Mouse (Mus musculus) adrenal gland, postnatal 10 days (tissue): ENCODE results near the gene Pou6f2. TPM values are rescaled to one million over a fixed set of nuclear protein-coding genes. Genes with fewer than 3 reads are reported as not detected.

Experiments used
- DNase-seq: peaks from one replicate; pipeline ENCODE4 v3.0.0; 2021; ENCODE audit warnings: mixed read lengths
- total RNA-seq, 2 experiments: library from RNA; stranded (reverse); gene quantifications; 2 replicates each; pipeline ENCODE4 v1.2.3; 2021

Gene Pou6f2
- total RNA-seq, 2 experiments from 2014 or later: not detected

DNA sequence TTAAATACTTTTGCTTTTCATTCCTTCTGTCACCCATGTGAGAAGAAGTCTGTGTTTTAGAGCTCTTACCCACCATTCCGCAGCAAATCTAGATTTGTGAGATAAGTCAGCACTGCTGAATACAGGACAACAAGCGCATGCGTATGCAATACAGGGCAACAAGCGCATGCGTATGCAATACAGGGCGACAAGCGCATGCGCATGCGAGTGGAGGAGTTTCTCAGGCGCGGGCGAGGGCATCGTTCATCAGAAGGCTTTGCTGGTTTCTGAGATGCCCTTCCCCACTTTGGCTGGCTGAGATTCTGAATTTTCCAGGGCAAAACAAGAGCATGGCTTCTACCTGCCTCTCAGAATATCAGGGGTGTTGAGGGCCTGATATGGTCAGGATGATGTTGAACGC is 186.2 kb downstream of the Pou6f2 start:
- no peak for DNase-seq

DNA sequence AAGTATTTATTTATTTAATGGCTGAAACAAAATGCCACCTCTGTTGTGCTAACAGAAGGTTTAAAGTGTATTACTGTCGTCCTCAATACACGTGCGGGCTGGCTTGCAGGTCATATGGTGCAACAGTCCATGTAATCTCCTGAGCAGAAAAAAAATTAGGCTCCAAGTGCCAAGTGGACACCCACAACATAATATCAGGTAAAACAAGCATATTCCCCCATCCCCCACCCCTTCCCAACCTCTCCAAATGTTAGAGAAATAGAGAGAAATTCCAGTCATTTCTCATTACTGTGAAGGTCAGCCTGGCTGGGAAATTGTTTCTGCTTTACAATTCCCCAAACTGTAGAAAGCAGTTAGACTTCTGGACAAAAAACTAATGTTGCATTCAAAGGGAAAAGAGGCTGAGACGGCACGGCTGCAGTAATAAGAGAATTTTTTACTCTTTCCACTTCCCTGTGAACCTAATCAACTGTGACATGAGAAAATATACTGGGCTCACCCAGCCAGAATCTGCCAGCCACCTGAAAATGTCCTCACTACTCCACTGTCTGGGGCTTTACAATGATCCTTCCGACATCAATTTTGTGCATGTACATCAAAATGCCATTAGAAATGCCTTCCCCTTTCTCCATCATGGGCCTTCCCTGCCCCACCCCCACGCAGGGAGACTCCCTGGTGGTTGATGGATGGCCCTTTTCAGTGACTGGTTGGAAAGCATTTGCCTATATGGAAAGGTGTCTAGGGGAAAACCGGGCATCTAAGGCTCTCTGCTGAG is 192.8 kb downstream of the Pou6f2 start:
- DNase-seq: no peak

- peak; percentile 48 for DNase-seq
Observed at GRCm38 (mm10) chr13:18174003-18174402, 223.5 kb downstream of the Pou6f2 start.

DNA sequence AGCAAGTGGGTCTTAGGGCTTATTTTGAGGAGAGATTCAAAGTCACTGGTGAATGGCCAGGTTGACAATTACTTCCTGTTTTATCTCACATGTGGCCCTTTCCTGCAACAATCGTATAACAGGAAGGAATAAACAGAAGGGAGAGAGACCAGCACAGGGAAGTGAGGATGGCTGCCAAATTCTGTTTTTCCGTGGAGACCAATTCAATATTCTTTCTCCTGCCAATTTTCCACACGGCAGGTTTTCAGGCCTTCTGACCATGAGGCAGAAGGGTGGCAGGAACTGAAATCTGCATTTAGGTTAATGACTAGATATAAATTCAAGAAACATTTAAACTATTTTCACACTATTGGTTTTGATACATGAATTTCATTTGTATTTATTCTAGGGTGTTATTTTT is 224.5 kb downstream of the Pou6f2 start:
- DNase-seq: peak; percentile 2

GRCm38 (mm10) chr13:18172334-18172733 is 225.2 kb downstream of the Pou6f2 start:
- peak; percentile 8 for DNase-seq

DNA sequence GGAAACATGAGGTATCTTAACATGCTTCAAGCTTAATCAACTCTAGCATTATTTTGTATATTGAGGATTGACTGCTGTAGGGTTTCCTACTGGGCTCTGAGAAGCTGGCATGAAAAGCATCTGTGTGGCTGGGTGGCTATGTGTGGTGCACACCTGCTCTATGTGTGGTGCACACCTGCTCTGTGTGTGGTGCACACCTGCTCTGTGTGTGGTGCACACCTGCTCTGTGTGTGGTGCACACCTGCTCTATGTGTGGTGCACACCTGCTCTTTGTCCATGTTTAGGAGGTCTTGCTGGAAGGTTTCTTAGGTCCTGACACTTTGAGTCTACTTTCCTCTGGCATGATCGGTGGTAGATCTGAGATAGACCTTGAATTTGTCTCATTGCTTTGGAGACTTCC is 233.3 kb downstream of the Pou6f2 start:
- DNase-seq: no peak

GRCm38 (mm10) chr13:18160566-18160965 is 236.9 kb downstream of the Pou6f2 start:
- DNase-seq: no peak

DNA sequence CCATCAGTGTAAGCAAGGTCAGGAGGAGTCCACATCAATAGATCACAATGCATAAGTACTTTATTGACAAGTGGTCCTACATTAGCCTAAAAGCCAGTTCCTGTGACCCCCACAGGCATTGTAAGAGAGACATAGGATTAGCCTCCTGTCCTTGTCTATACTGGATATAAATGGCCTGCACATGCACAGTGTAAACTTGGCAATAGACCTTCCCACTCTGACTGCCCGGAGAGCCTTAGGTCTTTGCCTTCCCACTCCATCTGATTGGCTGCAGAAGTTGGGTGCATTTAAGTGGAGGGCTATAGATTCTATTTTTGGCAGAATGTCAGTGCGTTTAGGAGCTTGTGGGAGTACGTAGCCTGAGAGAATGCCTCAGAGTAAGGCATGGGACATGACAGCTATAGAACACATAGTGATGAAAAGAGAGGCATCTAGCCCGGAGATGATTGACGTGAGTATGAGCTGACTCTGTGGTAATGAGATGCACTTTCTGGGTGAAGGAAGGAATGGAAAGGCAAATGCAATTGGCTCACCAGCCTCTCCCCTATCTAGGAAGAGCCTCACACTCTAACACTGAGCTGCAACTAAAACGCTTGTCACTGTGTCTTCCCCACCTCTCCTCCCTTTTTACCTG is 243.4 kb downstream of the Pou6f2 start:
- DNase-seq: no peak

- DNase-seq: no peak
Observed at GRCm38 (mm10) chr13:18133646-18134045, 263.8 kb downstream of the Pou6f2 start.

DNA sequence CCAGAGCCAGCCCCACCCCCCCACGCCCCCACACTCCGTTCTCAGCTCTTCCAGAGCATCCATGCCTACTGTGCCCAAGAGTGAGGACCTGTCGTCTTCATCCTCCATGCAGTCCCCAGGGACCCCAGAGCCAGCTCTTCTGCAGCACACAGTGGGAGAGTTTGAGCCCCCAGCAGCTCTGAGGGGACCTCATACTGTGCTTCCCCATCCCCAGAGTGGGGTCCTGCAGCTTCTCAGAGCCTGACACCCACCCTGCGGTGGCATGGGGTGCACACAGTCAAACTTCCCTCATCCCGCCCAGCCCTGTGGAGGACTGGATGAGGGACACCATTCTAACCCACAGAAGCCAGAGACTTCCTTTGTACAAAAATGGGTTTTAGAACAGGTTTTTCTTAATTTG is 264.3 kb downstream of the Pou6f2 start:
- DNase-seq: no peak

- no peak for DNase-seq
Observed at GRCm38 (mm10) chr13:18131324-18131723, 266.2 kb downstream of the Pou6f2 start.

- DNase-seq: no peak
Observed at GRCm38 (mm10) chr13:18129697-18130096, 267.8 kb downstream of the Pou6f2 start.

- DNase-seq: no peak
Observed at GRCm38 (mm10) chr13:18128826-18129225, 268.7 kb downstream of the Pou6f2 start.

DNA sequence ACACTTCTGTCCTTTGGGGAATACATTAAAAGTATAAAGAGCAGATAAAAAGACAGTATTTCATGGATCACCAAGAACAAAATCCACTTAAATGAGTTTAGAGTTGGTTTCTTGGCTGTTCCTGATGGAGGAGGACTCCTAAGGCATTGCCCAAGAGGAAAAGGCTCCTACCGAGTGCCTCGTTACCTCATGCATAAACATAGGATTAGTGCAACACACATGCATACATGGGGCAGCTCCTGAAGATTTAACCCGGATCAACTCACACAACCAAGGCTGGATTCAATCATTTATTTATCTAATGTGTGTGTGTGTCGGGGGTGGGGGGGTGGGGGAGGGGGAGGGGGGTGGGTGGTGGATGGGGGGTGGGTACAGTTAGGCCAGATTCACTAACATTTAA is 269.4 kb downstream of the Pou6f2 start:
- DNase-seq: no peak

DNA sequence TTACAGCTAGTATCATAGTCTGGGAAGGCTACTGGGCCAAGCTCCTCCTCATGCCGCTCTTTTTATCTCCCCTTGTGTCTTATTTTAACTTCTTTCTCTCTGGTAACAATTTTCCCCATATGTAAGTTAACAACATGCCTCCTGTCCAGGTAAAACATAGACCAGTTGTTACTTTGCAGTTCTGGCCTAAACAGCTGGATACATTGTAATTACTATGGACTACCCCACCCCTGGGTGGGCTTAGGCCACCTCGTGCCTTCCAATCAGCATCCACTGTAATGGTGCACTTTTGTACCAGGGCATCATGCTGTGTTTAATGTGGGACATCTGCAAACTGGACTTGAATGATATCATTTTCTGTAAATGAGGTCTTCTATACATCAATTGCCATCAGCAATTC is 271.4 kb downstream of the Pou6f2 start:
- DNase-seq: no peak

- no peak for DNase-seq
Observed at GRCm38 (mm10) chr13:18125226-18126000, 272.1 kb downstream of the Pou6f2 start.

DNA sequence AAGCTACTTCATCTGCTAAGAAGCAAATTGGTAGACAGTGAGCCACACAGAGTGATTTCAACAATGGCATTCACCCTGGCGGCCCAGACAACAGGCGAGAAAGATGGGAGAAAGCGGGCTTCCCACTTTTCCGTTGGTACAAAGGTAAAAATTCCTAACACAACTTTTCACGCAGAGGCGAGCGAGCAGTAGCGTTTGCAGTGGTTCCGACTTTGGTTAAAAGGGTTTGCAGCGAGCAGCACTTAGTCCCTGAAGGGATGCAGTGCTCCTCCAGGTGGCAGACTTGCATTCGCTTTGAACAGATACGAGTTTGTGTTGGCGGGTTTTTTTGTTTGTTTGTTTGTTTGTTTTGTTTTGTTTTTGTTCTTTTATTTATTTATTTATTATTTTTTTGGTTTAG is 273.1 kb downstream of the Pou6f2 start:
- DNase-seq: peak; percentile 35

- DNase-seq: no peak
Observed at GRCm38 (mm10) chr13:18120406-18120805, 277.1 kb downstream of the Pou6f2 start.

- DNase-seq: no peak
Observed at GRCm38 (mm10) chr13:18081443-18082119, 315.9 kb downstream of the Pou6f2 start.
